Mouse (Mus musculus) CD4-positive naive resting alpha-beta T cell, adult 76 days (primary cell): ENCODE results near the gene Gdf7. TPM values are rescaled to one million over a fixed set of nuclear protein-coding genes. Genes with fewer than 3 reads are reported as not detected.

Experiments
- total RNA-seq: library from RNA; stranded (reverse); gene quantifications from one replicate; pipeline ENCODE4 v1.2.4, GENCODE M21; 2023

Gene Gdf7
- not detected for total RNA-seq

GRCm38 (mm10) chr12:8301841-8302431 lies at the start of gene Gdf7:
Gdf7 (minus strand) TSS chr12:8301954.

GRCm38 (mm10) chr12:8313270-8313771 lies 11.6 kb upstream of the Gdf7 start, which contains the start of gene Hs1bp3:
Hs1bp3 (plus strand) TSS chr12:8313432.

Other genes with a start within 250 kb of the Gdf7 start
- gene Ldah, start 93.8 kb downstream of the Gdf7 start, total RNA-seq, result 44.1 TPM
- 7.9 TPM for gene Hs1bp3, start 11.5 kb upstream of the Gdf7 start, total RNA-seq
- 134 TPM for gene Rhob, start 198.1 kb upstream of the Gdf7 start, total RNA-seq